Mouse (Mus musculus) right cerebral cortex, postnatal 10 days (tissue): ENCODE data around the gene Pde4dip.

ENCODE experiments used
- DNase-seq, 2 experiments: peaks; one replicate each; pipeline ENCODE4 v3.0.0; 2021; ENCODE audit warnings: low spot score in 2 of 2

The Pde4dip gene

DNA sequence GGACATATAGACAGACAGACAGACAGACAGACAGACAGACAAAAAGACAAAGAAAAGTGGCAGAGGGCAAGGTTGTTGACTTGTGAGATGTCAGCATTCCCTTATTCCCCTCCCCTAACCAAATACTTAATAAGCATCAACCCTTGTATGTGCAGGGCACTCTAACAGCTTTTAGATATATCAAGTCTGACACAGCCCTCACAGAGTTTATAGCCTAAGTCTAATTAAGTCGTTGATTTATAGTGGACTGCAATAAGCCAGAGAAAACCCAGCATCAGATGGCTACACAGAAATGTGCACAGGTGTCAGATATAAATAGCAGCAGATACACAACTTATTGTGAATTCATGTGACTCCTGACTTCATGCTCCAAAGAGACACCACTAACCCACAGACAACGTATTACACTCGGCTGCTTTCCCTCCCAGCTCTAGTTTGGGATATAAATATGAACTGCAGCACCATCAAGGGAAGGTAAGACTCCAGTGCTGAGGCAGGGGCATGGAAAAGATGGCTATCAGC, 87.3 kb downstream of the Pde4dip start:
- no peak for DNase-seq

DNA sequence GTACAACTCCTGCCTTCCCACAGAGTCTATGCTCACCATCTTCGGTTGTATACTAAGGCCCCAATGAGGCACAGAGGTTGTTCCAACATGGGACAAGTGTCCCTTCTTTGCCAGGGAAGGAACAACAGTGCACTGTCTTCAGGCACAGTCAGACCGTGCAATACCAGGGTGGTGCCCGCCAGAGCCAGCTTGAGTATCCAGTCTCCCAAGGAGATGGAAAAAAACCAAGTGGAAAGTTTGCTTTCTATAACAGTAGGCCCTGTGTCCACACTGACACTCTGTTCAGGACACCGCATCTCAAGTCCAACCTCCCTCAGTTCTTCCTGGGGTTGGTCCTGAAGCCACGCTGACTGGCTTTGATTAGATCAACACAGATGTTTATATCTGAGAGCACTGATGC, 87.8 kb downstream of the Pde4dip start:
- DNase-seq = peak; percentile 42 to 59

DNA sequence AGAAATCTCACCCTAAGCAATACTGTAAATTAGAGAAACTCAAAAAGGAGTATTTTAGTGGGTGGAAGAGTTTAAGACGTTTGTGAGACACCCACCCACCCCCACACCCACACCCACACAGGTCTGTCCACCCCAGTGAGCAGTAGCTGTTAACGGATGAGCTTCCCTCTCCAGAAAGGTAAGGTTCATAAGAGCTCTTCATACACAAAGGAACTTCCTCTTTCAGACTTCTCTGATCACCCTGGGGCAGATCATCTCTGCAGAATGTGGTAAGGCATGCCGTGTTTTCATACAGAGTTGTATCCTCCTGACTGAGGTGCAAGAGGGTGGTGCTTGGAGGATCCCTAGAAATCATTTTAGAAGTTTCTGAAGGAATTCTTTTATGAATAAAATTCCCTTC, 88.5 kb downstream of the Pde4dip start:
- no peak for DNase-seq

DNA sequence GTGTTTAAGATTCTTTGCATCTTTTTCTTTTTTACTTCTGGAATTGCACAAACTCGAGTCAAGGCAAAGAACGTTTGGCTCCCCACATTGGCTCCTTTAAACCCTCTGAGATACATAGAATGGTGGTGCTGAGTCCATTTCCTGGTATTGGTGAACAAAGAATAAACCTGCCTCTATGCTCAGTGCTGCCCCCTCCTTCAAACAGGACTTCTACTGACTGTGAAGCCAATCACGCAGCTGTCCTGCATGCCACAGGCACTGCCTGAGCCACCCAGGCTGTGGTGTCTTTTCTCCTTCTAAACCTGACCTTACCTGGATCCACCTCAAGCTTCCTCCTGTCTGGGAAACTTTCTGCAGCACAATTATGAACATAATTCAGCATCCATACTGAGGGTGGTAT, 89.2 kb downstream of the Pde4dip start:
- no peak for DNase-seq

DNA sequence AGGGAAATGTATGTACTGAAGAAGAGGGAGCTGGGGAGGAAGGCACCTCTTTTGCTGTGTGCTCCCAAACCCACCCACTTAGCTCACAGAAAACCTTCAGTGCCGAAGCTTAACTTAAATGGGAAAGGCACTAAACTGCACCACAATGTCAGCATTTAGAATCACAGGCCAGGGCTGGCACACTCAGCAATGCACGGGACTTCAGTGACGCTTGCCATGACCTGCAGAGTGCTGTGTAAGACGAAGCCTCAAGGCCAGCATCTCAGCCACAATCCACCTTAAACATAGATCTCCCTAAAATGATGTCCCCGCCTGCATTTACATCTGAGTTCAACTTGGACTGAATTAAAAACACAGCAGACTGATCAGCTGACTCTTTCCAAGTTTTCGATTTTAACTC, 91.1 kb downstream of the Pde4dip start:
- DNase-seq = no peak

DNA sequence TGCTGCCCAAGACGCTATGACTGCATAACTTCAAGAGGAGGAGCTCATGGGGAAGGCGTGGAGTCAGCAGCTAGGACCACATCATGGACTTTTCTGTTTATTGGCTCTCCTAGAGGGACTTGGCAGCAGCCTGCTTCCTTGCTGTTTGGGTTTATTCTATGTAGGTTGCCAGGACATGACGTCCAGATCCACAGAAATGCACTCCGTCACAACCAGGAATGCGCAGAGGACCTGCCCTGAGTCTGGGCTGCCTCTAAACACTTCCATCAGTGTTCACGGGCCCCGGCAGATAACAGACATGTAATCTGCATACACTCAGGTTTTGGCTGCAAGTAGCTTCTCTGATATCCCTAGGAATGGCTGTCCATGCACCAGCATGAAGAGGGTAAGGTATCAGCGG, 94.5 kb downstream of the Pde4dip start:
- no peak for DNase-seq

DNA sequence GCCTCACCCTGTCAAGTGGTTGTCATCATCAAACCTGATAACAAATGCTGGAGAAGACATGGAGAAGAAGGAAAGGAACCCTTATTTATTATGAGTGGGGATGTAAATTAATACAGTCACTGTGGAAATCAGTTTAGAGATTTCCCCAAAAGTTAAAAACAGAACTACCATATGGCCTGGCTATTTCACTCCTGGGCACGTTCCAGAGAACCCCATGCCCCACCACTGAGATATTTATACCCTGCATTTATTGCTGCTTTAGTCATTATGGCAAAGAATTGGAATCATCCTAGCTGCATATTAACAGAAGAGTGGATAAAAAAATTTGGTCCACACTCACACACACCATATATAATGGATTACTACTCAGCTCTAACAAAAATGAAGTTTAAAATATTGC, 98.4 kb downstream of the Pde4dip start:
- DNase-seq = no peak

DNA sequence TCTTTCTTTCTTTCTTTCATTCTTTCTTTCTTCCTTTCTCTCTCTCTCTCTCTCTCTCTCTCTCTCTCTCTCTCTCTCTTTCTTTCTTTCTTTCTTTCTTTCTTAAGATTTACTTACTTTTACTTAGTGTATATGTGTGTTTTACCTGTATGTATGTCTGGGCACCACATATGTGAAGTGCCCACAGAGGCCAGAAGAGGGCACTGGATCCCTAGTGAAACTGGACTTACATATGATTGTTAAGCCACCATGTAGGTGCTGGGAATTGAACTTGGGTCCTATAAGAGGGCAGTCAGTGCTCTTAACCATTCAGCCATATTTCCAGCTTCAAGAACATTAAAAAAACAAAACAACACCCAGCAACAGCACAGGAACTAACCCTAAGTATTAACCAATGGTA, 99.2 kb downstream of the Pde4dip start:
- no peak for DNase-seq

DNA sequence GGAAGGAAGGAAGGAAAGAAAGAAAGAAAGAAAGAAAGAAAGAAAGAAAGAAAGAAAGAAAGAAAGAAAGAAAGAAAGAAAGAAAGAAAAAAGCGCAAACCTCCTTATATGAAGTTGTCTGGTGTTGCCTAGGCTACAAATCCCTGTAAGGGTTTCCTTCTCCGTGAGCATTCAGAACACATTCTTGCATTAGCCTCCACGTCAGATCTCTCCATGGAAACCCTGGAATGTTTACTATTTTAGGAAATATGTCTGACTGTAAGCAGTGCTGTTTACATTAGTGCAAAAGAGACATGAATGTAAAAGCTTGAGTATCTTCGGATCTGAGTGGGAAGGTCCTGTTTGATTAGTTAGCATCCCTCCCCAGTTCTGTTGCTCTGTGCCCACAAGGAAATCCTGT, 112.3 kb downstream of the Pde4dip start:
- DNase-seq = peak in 1 of 2 experiments; percentile 20

DNA sequence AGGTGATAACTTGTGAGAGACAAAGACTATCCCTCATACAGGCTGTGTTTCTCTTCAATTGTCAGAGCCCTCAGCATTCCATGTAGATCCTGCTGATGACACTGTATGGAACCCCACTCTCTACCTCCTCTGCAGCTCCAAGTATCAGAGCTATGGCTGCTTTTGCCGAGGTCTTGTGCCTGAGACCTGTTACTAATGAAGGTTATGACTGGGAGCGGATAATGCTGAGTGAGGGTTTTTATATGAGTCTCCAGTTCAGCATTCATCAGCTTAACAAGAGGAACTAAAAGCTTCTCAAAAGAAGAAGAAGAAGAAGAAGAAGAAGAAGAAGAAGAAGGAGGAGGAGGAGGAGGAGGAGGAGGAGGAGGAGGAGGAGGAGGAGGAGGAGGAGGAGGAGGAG, 112.8 kb downstream of the Pde4dip start:
- peak in 1 of 2 experiments; percentile 10 for DNase-seq

DNA sequence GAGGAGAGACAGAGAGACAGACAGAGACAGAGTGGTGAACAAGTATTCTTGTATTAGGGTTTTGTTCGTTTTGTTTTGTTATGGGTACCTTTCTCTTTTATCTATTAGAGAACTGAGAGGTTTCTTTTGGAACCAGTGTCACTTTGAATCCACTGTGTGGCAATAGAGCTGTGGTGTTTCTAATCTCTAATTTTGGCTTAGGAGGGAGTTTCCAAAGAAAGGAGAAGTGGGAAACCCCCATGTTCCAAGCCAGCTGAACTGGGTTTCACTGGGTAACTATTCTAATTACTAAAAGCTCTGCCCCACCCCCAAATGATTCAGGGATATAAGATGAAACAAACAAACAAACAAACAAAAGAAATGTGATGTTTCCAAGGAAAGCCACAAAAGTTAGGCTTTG, 113.6 kb downstream of the Pde4dip start:
- DNase-seq = peak in 1 of 2 experiments; percentile 11

DNA sequence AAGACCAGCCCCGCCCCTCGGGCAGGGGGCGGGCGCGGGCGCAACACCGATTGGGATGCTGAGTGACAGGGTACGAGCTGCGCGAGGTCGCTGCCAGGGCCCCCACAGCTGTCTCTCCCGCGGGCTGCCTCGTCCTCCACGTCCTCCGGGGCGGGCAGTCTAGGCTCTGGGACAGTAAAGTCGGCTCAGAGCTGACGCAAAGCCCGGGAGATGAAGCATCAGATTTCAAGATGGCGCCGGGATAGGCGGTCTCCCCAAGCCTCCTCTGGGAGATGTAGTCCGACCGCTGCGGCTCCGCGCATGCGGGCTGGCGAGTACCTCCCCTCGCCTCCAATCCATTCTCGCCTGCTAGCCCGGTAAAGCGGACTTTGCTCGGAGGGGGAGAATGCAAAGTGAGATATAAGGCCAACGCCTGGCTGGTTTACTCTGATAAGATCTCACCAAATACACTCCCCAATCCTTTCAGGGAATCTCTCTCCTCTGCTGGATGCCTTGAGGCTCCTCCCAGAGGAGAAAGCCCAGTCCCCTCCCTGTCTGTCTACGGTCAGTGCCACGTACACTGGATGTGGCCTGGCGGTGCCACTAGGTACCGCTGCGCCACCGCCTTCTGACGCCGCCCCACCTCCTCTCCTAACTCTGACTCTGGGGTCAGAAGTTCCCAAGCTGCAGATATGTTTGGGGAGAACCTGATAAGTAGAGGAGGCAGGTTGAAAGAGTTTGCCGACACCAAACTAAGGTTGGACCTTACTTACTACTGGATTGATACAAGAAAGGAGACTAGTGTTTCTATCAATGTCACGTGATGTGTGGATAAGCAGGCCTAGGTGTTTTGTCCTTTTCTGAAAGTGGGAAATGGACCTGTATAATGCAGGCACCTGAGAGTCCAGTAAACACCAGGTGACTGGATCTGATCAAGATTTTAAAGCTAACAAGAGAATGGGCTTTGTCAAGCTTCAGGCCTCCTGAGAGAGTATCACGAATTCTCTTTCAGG, 120.4 kb downstream of the Pde4dip start:
- DNase-seq = peak; percentile 95

DNA sequence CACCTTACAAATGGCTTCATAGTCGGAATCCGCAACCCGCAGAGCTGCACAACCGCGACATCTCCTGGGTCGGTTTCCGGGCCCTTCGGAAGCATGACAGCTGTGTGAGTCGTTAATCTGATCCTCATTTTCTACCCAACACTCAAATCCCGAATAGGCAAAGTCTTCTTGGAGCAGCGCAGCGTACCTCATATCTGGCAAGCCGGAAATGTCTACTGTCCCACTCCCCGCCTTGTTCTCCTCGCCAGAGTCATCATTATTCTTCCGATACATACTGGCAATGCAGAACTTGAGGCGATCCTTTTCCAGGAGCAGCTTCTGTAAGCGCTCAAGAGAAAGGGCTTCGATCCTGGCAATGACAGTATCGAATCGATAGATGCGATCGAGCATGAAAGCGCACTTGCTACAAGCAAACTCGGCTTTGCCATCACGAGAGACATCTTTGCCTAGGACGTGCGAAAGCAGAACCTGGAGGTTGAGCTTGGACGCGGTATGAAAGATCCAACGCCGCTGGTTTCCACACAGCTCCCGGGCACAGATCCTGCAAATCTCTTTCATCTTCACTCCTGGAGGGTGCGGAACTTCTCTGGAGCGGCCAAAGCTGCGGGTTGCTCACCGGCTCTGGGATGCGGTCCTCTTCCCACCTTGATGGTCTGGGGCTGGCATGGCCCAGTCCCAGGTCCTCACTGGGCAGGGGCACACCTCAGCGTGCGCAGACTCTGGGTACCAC, 121.3 kb downstream of the Pde4dip start:
- no peak for DNase-seq

DNA sequence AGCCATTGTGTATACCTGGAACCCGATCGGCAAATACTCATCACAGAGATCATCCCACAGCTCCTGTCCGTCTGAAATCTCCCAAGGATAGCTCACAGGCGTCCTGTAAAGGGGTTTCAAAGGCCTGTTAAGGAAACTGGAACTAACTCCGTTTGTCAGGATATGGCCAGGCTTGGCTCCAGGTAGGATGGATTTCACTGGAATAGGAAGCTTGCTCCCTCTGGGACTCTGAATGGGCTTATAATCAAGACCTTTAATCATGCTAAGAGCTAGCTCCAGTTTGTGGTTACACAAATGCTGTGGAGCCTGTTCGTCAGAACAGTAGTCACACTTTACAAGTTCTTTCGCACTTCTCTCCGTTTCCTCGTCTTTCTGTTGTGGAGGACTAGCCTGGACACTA, 122.0 kb downstream of the Pde4dip start:
- no peak for DNase-seq

DNA sequence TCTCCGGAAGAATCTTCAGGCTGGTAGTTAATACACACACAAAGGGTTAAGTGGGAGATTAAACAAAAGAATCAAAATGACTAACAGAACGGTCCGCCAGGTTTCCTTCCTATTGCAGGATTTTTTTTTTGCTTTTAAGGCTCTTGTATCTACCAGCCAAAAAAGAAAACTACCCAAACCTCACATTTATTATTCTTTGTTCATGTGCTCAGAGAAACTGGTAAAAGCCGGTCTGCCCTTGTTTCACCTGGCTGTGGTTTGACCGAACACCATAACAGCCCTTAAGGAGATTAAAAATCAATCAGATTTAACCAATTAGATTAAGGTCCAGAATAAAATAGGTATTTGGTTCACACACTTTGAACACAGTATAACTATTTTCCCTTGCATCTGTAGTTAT, 124.4 kb downstream of the Pde4dip start:
- no peak for DNase-seq

DNA sequence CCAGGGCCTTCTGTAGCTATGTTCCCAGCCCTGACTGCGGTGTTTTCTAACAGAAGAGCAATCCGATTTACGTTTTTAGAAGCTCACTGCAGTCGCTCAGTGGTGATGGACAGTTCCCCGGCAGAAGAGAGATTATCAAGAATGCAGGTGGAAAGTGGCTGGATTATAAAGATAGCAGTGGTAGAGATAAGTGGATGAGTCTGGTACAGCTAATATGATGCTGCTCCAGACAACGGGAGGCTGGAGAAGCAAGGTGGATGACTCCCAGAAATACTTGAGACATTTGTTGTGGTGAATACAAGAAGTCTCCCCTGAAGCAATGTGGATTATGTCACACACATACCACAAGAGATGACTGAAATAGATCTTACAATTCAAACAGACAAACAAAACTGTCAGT, 126.6 kb downstream of the Pde4dip start:
- DNase-seq = no peak

DNA sequence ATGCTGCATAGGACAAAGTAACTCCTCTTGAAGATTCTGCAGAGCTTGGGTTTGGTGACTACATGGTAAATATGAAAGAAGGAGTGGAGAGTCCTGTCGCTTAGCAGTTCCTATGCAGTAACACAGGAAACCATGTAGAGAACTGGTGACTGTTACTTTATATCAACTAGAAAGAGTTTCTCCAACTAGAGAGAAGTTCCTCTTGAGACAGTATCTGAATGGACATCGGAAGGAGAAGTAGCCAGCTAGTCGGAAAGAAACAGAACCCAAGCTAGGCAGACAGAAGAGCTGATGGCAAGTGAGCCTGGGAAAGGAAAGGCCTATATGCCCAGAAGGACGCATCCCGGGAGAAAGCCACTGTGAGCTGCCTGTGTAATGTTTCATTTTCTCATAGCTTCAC, 127.3 kb downstream of the Pde4dip start:
- no peak for DNase-seq

DNA sequence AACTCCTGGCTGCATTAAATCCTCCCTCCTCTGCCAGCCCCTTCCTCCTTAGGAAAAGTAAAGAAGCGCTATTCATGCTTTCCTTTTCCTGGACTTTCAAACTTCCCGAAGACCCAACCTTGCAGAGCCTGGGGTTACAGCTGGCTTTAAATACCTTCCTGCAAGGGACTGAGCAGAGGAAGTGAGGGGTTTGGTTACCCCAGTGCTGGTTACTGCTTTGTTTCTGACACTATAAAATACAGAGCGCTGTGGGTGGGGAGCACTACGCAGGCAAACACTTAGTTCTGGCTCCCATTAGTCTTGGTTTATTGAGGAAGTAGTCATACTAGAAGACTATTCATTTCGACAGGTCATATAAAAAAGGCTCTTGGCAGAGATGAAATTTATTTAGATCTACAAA, 128.7 kb downstream of the Pde4dip start:
- DNase-seq = no peak

DNA sequence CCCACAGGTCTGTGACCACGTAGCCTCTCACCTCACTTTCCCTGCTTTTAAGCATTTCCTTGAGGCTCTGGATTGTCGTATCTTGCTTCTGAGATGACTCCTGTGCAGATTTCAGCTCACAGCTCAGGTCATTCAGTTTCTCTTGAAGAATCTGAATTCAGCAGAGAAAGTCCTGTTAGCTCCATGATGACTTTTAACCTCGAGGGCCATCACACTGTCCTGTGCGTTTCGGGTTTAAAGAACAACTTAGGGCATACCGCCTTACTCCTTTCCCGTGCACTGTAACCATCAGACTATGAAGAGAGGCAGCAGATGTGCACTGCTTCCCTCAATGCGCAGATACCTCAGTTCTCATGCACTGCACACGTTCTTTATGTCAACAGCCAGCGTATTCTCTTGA, 131.0 kb downstream of the Pde4dip start:
- DNase-seq = no peak

DNA sequence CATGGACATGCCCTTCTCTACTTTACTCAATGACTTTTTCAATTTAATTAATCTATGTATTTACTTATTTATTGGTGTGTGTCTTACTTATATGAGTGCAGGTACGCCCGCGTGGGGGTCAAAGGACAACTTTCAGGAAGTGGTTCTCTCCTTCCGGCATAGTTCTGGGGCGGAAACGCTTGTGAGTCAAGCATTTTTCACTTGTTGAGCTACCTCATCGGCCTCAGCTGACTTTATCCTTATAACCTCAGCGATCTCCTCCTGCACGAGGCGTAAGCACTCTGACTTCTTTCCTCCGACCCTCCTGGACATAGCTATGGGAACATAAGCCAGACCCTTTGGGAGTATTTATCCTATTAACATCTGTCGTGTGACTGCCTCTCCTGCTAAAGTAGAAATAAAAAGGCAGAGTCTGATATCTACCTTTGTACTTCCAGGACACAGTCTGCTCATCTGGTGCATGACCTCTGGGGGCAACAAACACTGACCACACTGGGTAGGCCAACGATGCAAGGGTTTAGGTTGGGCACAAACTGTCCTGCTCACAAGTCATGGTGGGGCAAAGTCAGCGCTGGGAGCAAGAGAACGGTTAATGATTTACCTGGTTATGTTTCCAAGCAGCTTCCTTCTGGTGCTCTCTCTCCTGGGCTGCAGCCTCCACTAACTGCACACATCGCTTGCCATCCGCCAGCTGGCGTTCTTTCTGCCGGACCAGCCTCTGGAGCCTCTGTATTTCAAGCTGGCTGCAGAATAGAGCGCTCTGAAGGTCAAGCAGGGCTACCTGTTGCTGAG, 132.0 kb downstream of the Pde4dip start:
- no peak for DNase-seq

DNA sequence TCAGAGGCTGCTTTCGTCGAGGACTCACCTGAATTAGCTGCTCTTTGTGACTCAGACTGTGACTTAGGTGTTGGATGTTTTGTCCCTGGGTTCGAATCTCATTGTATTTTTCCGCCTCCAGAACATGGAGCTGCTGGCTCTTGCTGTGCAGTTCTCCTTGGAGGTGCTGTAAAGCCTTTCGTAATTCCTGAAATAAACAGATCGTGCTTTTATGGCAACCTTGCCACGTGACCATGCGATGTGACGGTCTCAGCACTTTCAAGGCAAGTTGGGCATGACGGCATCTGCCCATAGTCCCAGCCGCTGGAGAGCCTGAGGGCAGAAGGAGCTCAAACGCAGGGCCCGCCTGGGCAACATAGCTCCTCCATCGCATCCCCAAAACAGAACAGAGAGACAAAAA, 133.1 kb downstream of the Pde4dip start:
- no peak for DNase-seq

DNA sequence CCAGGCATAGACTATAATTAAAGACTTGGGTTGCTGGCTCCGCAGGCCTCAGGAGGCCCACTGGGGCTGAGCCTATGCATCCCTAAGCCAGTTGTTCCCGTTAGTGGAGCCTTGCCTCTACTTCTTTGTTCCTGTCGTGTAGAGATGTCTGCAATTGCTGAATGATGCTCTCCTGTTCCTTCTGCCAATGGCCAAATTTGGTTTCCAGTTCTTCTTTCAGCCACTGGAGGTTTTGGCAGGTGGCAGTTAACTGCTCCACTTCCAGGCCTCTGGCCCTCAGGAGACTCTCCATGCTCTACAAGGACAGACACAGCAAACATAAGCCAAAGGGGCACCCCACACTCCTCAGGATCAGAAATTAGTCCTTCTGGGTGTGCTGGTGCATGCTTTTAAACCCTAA, 135.6 kb downstream of the Pde4dip start:
- no peak for DNase-seq
